In genomic region chr4:129247381-129248242, GRCm38 (mm10) we compare ENCODE assay signal across 7 mouse cellular contexts. TPM values are rescaled to one million over a fixed set of nuclear protein-coding genes. Genes with fewer than 3 reads are reported as not detected.
DNase-seq lines count a peak whose midpoint lies in the region; ATAC-seq lines count a peak whose summit lies in the region.

No protein-coding gene starts in this region.

- no peaks in the 10 kb centered on the region for H3K36me3 ChIP-seq in megakaryocyte, embryonic 14.5 days (replicated peaks; ENCODE audit: low read length)
- no peaks in the 10 kb centered on the region for H3K36me3 ChIP-seq in forebrain, embryonic 13.5 days (ENCODE audit: poor library complexity, severe bottlenecking)
- H3K36me3 ChIP-seq in limb, embryonic 12.5 days = no peaks in the 10 kb centered on the region
- H3K36me3 ChIP-seq in neural tube, embryonic 13.5 days = no peaks in the 10 kb centered on the region

- 12% methylated on average over 24 of the region's 24 CpGs for WGBS in forebrain, embryonic 13.5 days
- 9% methylated on average over 24 of the region's 24 CpGs for WGBS in limb, embryonic 12.5 days
- WGBS in neural tube, embryonic 13.5 days = 11% methylated on average over 24 of the region's 24 CpGs

- H3K4me2 ChIP-seq in forebrain, embryonic 13.5 days = peak overlapping the region; percentile 91
- H3K4me2 ChIP-seq in limb, embryonic 12.5 days = peak overlapping the region; percentile 93
- H3K4me2 ChIP-seq in neural tube, embryonic 13.5 days = peak overlapping the region; percentile 96

- no peak for DNase-seq in spleen, postnatal 10 days (ENCODE audit: low spot score in 2 of 2)
- DNase-seq in embryo, embryonic 10 days (ENCODE audit: low spot score) = no peak

- peaks cover 47% of the 10 kb centered on the region for H3K27me3 ChIP-seq in megakaryocyte, embryonic 14.5 days (replicated peaks)
- peaks cover 64% of the 10 kb centered on the region for H3K27me3 ChIP-seq in forebrain, embryonic 13.5 days
- peaks cover 70% of the 10 kb centered on the region for H3K27me3 ChIP-seq in limb, embryonic 12.5 days
- H3K27me3 ChIP-seq in neural tube, embryonic 13.5 days = peaks cover 77% of the 10 kb centered on the region

- H3K9ac ChIP-seq in forebrain, embryonic 13.5 days = peak overlapping the region; percentile 70
- H3K9ac ChIP-seq in limb, embryonic 12.5 days (replicated peaks) = peak overlapping the region; percentile 67
- H3K9ac ChIP-seq in neural tube, embryonic 13.5 days = peak overlapping the region; percentile 73

- H3K4me1 ChIP-seq in megakaryocyte, embryonic 14.5 days = peaks cover 81% of the 10 kb centered on the region
- peaks cover 29% of the 10 kb centered on the region for H3K4me1 ChIP-seq in forebrain, embryonic 13.5 days
- H3K4me1 ChIP-seq in limb, embryonic 12.5 days (replicated peaks) = peaks cover 38% of the 10 kb centered on the region
- peaks cover 35% of the 10 kb centered on the region for H3K4me1 ChIP-seq in neural tube, embryonic 13.5 days (replicated peaks)

- H3K4me3 ChIP-seq in megakaryocyte, embryonic 14.5 days (replicated peaks) = peak overlapping the region; percentile 90
- H3K4me3 ChIP-seq in forebrain, embryonic 13.5 days = peak overlapping the region; percentile 54
- peak overlapping the region; percentile 58 for H3K4me3 ChIP-seq in limb, embryonic 12.5 days (replicated peaks)
- H3K4me3 ChIP-seq in neural tube, embryonic 13.5 days = peak overlapping the region; percentile 54

- H3K27ac ChIP-seq in forebrain, embryonic 13.5 days = no peak overlapping the region
- no peak overlapping the region for H3K27ac ChIP-seq in limb, embryonic 12.5 days
- H3K27ac ChIP-seq in neural tube, embryonic 13.5 days (replicated peaks) = no peak overlapping the region

- H3K9me3 ChIP-seq in megakaryocyte, embryonic 14.5 days = no peaks in the 10 kb centered on the region
- H3K9me3 ChIP-seq in forebrain, embryonic 13.5 days (replicated peaks) = no peaks in the 10 kb centered on the region
- H3K9me3 ChIP-seq in limb, embryonic 12.5 days = no peaks in the 10 kb centered on the region
- H3K9me3 ChIP-seq in neural tube, embryonic 13.5 days = no peaks in the 10 kb centered on the region

- no peak for ATAC-seq in megakaryocyte, adult 5-6 weeks (ENCODE audit: poor library complexity, severe bottlenecking)
- no peak for ATAC-seq in forebrain, embryonic 13.5 days
- no peak for ATAC-seq in limb, embryonic 12.5 days (ENCODE audit: insufficient number of reproducible peaks, insufficient read depth, low FRiP score, low TSS enrichment, low read depth)
- no peak for ATAC-seq in neural tube, embryonic 13.5 days (ENCODE audit: low read depth)

RNA-seq across cellular contexts. Expression of gene C77080, which starts 13.6 kb away (rescaled TPM):
- polyA plus RNA-seq in megakaryocyte, embryonic 14.5 days (2012; ENCODE audit: insufficient read depth, low replicate concordance) = 6.4 and 8.7 TPM in 2 replicates
- not detected in 2 replicates for total RNA-seq in megakaryocyte, adult 5-6 weeks (2015)
- not detected in 2 replicates for total RNA-seq in megakaryocyte, adult 5-6 weeks (2017)
- 3.7 and 3.8 TPM in 2 replicates for polyA plus RNA-seq in forebrain, embryonic 13.5 days (2015; fragmentation: Nextera tagmentation; extraction: Ambion mirVana)
- polyA plus RNA-seq in limb, embryonic 12.5 days (2016; fragmentation: Nextera tagmentation; extraction: Ambion mirVana) = 4.6 and 5.1 TPM in 2 replicates
- 7.5 and 10.3 TPM in 2 replicates for polyA plus RNA-seq in neural tube, embryonic 13.5 days (2015; fragmentation: Nextera tagmentation; extraction: Ambion mirVana)

RNA-seq across cellular contexts. Expression of gene Sync, which starts 39.8 kb away (rescaled TPM):
- not detected in 2 replicates for polyA plus RNA-seq in megakaryocyte, embryonic 14.5 days (2012; ENCODE audit: insufficient read depth, low replicate concordance)
- not detected in 2 replicates for total RNA-seq in megakaryocyte, adult 5-6 weeks (2015)
- total RNA-seq in megakaryocyte, adult 5-6 weeks (2017) = 1.3 TPM in 1 of 2 replicates, not detected in the other
- polyA plus RNA-seq in forebrain, embryonic 13.5 days (2015; fragmentation: Nextera tagmentation; extraction: Ambion mirVana) = 0.18 and 0.19 TPM in 2 replicates
- polyA plus RNA-seq in limb, embryonic 12.5 days (2016; fragmentation: Nextera tagmentation; extraction: Ambion mirVana) = 1.2 and 1.9 TPM in 2 replicates
- 3.2 and 3.4 TPM in 2 replicates for polyA plus RNA-seq in neural tube, embryonic 13.5 days (2015; fragmentation: Nextera tagmentation; extraction: Ambion mirVana)

RNA-seq across cellular contexts. Expression of gene Yars, which starts 58.1 kb away (rescaled TPM):
- 2.2 and 17.4 TPM in 2 replicates for polyA plus RNA-seq in megakaryocyte, embryonic 14.5 days (2012; ENCODE audit: insufficient read depth, low replicate concordance)
- total RNA-seq in megakaryocyte, adult 5-6 weeks (2015) = 9.4 and 12.5 TPM in 2 replicates
- 20.0 and 26.1 TPM in 2 replicates for total RNA-seq in megakaryocyte, adult 5-6 weeks (2017)
- 100 and 106 TPM in 2 replicates for polyA plus RNA-seq in forebrain, embryonic 13.5 days (2015; fragmentation: Nextera tagmentation; extraction: Ambion mirVana)
- 78.7 and 80.2 TPM in 2 replicates for polyA plus RNA-seq in limb, embryonic 12.5 days (2016; fragmentation: Nextera tagmentation; extraction: Ambion mirVana)
- 106 and 108 TPM in 2 replicates for polyA plus RNA-seq in neural tube, embryonic 13.5 days (2015; fragmentation: Nextera tagmentation; extraction: Ambion mirVana)

RNA-seq across cellular contexts. Expression of gene S100pbp, which starts 58.1 kb away (rescaled TPM):
- 0.90 and 2.0 TPM in 2 replicates for polyA plus RNA-seq in megakaryocyte, embryonic 14.5 days (2012; ENCODE audit: insufficient read depth, low replicate concordance)
- 28.3 and 37.5 TPM in 2 replicates for total RNA-seq in megakaryocyte, adult 5-6 weeks (2015)
- 14.1 and 22.2 TPM in 2 replicates for total RNA-seq in megakaryocyte, adult 5-6 weeks (2017)
- polyA plus RNA-seq in forebrain, embryonic 13.5 days (2015; fragmentation: Nextera tagmentation; extraction: Ambion mirVana) = 15.6 and 19.1 TPM in 2 replicates
- polyA plus RNA-seq in limb, embryonic 12.5 days (2016; fragmentation: Nextera tagmentation; extraction: Ambion mirVana) = 31.2 and 32.7 TPM in 2 replicates
- 15.8 and 19.9 TPM in 2 replicates for polyA plus RNA-seq in neural tube, embryonic 13.5 days (2015; fragmentation: Nextera tagmentation; extraction: Ambion mirVana)
